Mouse (Mus musculus) small intestine, adult 2 months (tissue): ENCODE measurements around the gene Cabp7. TPM values are rescaled to one million over a fixed set of nuclear protein-coding genes. Genes with fewer than 3 reads are reported as not detected.
A peak's percentile ranks its signal among the peaks of the same experiment; 100 is the strongest.

Source experiments
- H3K27ac ChIP-seq: fragments of 200-500 bp; 2 replicates; pipeline ENCODE4 v1.5.1; 2012; ENCODE audit warnings: low read depth, low read length, control low read depth, inconsistent platforms; ENCODE audit not compliant: insufficient read depth
- H3K27me3 ChIP-seq: fragments of 200-500 bp; 2 replicates; pipeline ENCODE4 v1.6.1; 2012; ENCODE audit warnings: mild to moderate bottlenecking, moderate library complexity, low read length, inconsistent platforms; ENCODE audit not compliant: control insufficient read depth, insufficient read depth
- H3K36me3 ChIP-seq: fragments of 200-500 bp; 2 replicates; pipeline ENCODE4 v1.6.1; 2012; ENCODE audit warnings: mild to moderate bottlenecking, low read length, control low read depth, inconsistent platforms; ENCODE audit not compliant: control insufficient read depth, insufficient read depth
- H3K4me1 ChIP-seq: fragments of 200-500 bp; 2 replicates; pipeline ENCODE4 v1.6.1; 2012; ENCODE audit warnings: low read length, inconsistent platforms, mixed read lengths; ENCODE audit not compliant: control insufficient read depth, insufficient read depth, insufficient read length
- H3K4me3 ChIP-seq: fragments of 200-500 bp; 2 replicates; pipeline ENCODE4 v1.5.1; 2012; ENCODE audit warnings: low read depth, mild to moderate bottlenecking, control low read depth, inconsistent platforms, low read length, moderate library complexity
- CTCF ChIP-seq: fragments of 200-500 bp; IDR thresholded peaks from 2 replicates; pipeline ENCODE4 v1.5.1; 2012; ENCODE audit warnings: low read depth, mild to moderate bottlenecking, control low read depth, inconsistent platforms, low read length, moderate library complexity, mixed read lengths; ENCODE audit not compliant: insufficient replicate concordance, insufficient read length; ENCODE audit errors: extremely low read depth
- POLR2A ChIP-seq: fragments of 200-500 bp; IDR thresholded peaks from 2 replicates; pipeline ENCODE4 v1.6.1; 2012; ENCODE audit warnings: low read depth, mild to moderate bottlenecking, control low read depth, inconsistent platforms, low read length, moderate library complexity
- WGBS: fragments of 180-500 bp; shearing (Covaris S2); methylation state at CpG from one replicate; pipeline ENCODE4 v1.1.7; 2018; 5-methylcytosine and 5-hydroxymethylcytosine counted together
- polyA plus RNA-seq: library from polyadenylated mRNA; depleted of rRNA; stranded (reverse); fragments of >200 nt; gene quantifications from 2 replicates; pipeline ENCODE4 v1.2.3, GENCODE M21; 2012; rRNA removed

The Cabp7 gene
- not detected in 2 replicates for polyA plus RNA-seq

DNA sequence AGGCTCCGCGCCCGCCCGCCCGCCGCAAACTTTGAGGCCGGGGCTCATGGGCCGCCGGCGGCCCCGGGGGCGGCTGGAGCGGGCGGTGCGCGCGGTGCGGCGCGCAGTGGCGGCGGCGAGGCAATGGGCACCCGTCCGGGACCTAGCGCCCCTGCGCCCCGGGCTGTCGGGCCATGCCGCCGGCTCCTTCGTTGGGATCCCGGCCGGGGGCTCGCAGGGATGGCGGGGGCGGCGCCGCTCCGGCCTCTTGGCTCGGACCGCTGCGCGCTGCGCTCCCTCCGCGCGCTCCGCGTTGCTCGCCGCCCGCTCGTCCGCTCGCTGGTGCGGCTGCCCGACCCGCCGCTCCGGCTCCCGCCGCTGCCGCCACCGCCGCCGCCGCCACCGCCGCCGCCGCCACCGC is at the start of gene Cabp7:
Gene Cabp7 (minus strand): TSS at position 46 of the 400 bp plus-strand sequence.
- Histone ChIP-seq H3K4me3 (peak within 1 kb of the TSS; percentile 34), H3K27me3 (peaks cover 44% of the 10 kb centered on the region), H3K27ac (no peak within 1 kb of the TSS), H3K36me3 (no peaks in the 10 kb centered on the region), H3K4me1 (no peaks in the 10 kb centered on the region)
- 2% methylated on average over 43 of the region's 73 CpGs for WGBS
- TF ChIP-seq CTCF (no peak), POLR2A (no peak)

DNA sequence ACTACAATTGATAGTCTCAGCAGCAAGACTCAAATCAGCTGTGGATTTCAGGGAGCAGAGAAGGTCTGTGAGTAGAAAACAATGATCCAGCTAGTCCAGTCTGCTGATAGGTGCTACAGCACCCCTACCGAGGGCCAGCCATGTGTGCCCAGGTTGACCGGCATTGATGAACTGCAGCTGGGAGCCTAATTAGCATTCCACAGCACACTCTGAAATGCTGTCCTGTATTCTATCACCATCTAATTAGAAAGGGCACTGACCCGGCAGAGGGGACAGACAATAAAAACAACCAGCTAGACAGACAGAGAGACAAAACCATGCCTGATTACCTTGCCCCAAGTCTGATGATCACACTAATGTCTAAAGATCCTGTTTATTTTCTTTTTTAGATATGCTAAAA is 46.4 kb upstream of the Cabp7 start:
- Histone ChIP-seq H3K4me1 (no peaks in the 10 kb centered on the region), H3K27ac (no peak overlapping the region), H3K4me3 (no peak overlapping the region), H3K36me3 (peaks cover 35% of the 10 kb centered on the region), H3K27me3 (no peaks in the 10 kb centered on the region)
- 87% methylated on average over 3 of the region's 3 CpGs for WGBS
- TF ChIP-seq POLR2A, result no peak
- no peak for TF ChIP-seq CTCF

DNA sequence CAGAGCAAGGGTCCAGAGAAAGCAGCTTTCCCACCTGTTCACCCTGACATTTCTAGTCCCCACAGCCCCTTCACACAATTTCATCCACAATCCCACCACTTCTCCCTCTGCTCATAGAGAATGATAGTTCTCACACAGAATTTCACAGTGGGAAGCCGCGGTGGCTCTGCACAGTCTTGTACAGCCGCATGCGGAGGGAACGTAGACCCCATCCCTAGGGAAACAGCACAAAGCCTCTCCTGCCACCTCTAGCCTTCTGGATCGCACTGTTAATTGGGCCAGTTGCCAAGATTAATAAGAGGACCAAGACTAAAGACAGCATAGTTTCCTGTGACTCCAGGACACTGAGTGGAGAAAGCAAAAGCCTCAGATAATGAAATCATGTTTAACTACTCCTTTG is 45.0 kb upstream of the Cabp7 start:
- WGBS, result 88% methylated on average over 6 of the region's 6 CpGs
- TF ChIP-seq CTCF (no peak), POLR2A (no peak)
- no peak overlapping the region for H3K4me3 ChIP-seq

DNA sequence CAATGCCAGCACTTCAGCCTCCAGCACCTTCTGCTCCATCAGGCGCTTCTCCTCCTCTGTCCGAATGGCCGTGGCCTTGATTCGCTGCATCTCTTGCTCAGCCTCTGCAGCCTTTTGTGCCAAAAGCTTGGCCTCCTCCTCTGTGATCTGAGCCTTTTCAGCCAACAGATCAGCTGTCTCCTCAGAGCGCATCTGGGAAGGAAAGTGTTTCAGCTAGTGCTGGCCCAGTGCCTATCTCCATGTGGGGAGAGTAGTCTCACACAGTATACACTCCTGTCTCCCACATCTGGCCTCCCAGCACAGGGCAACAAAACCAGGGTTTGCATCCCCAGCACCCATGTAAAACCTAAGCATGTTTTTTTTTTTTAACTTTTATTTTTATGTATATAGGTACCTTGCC is 43.1 kb upstream of the Cabp7 start:
- Histone ChIP-seq H3K27me3 (no peaks in the 10 kb centered on the region), H3K4me3 (no peak overlapping the region), H3K27ac (no peak overlapping the region), H3K36me3 (peaks cover 47% of the 10 kb centered on the region), H3K4me1 (no peaks in the 10 kb centered on the region)
- 89% methylated on average over 5 of the region's 5 CpGs for WGBS
- TF ChIP-seq POLR2A (no peak), CTCF (no peak)

More for the DNA sequence above, 45.0 kb upstream of the Cabp7 start:
- Histone ChIP-seq H3K27ac (no peak overlapping the region), H3K27me3 (no peaks in the 10 kb centered on the region), H3K4me1 (no peaks in the 10 kb centered on the region), H3K36me3 (peaks cover 42% of the 10 kb centered on the region)

DNA sequence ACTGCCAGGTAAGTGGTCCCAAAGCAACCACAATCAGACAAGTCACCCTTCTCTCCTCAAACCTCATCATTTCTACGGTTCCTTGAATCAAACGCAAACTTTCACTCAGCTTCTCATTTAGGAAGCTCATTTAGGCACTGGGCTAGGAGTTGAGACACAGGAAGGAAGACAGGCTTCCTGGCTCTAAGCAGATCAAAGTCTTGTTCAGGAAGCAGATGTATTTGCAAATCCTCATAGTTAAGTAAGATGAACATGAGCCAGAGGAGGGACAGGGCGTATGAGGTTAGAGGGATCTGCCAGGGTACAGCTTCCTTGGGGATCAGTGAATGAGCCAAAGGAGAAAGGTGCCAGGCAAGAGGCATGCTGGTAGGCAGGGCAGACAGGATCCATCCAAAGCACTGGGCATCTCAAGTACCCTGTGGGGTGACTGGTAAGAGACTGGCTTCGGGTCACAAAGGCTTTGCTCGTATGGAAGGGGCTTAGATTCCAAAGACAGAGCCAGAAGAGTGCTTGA is 38.1 kb upstream of the Cabp7 start:
- 79% methylated on average over 5 of the region's 5 CpGs for WGBS
- no peak overlapping the region for H3K4me3 ChIP-seq
- H3K36me3 ChIP-seq, result peaks cover 55% of the 10 kb centered on the region
- no peaks in the 10 kb centered on the region for H3K4me1 ChIP-seq
- TF ChIP-seq POLR2A (no peak), CTCF (no peak)
- H3K27me3 ChIP-seq, result no peaks in the 10 kb centered on the region
- H3K27ac ChIP-seq, result no peak overlapping the region

DNA sequence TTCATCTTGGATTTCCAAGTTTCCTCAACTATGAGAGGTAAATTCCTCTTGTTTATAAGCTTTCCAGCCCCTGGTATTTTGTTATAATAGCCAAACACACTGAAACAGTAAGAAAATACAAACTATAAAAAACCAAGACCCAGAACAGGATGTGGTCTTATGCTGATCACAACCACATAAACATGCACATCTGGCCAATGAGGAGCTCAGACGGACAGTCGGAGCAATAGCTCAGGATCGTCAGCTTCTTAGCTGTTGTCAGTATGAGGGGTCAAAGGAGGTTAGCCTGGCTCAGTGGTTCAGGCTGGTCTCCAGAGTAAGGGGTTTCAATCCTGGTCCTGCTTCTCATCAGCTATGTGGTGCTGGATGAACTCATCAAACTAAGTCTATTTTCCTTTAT is 36.5 kb upstream of the Cabp7 start:
- H3K4me1 ChIP-seq, result no peaks in the 10 kb centered on the region
- WGBS, result 87% methylated on average over 3 of the region's 3 CpGs
- no peaks in the 10 kb centered on the region for H3K27me3 ChIP-seq
- no peak for TF ChIP-seq CTCF
- no peak for TF ChIP-seq POLR2A
- H3K27ac ChIP-seq, result no peak overlapping the region
- H3K4me3 ChIP-seq, result no peak overlapping the region
- H3K36me3 ChIP-seq, result peaks cover 51% of the 10 kb centered on the region

DNA sequence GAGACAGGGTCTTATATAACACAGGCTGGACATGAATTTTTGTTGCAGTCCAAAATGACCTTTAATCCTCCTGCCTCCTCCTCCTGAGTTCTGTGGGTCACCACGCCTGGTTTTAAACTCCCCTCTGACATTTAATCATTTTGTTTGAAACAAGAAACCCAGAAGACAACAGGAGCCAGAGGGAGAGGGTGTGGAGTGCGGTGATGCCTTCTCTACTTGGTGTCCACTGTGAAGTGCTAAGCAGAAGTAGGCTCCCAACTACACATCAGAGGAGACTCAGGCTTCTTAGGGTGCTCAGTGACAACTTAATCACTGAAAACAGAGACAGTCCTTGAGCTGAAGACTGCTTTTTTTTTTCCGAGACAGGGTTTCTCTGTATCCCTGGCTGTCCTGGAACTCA is 34.3 kb upstream of the Cabp7 start:
- peaks cover 43% of the 10 kb centered on the region for H3K36me3 ChIP-seq
- TF ChIP-seq CTCF, result no peak
- TF ChIP-seq POLR2A, result no peak
- no peak overlapping the region for H3K27ac ChIP-seq
- WGBS, result 90% methylated on average over 3 of the region's 3 CpGs
- no peaks in the 10 kb centered on the region for H3K4me1 ChIP-seq
- H3K4me3 ChIP-seq, result no peak overlapping the region
- H3K27me3 ChIP-seq, result no peaks in the 10 kb centered on the region
